Mouse (Mus musculus) thymus, postnatal 14 days (tissue): Measurements from ENCODE around the gene Gm21891.
"Not testable (repeated sequence)": the region's sequence is repeated elsewhere in the genome, so short reads cannot be mapped to it uniquely, and the experiment has no call there.

Source experiments
- DNase-seq: peaks from one replicate; pipeline ENCODE4 v3.0.0; 2021

The Gm21891 gene

GRCm38 (mm10) chrY:13133392-13133791, at the start of gene Gm21891:
Gene Gm21891, minus strand, starts transcription at chrY:13133492.
- DNase-seq, result not testable (repeated sequence)

- DNase-seq, result not testable (repeated sequence)
Measured at GRCm38 (mm10) chrY:13161668-13162067, 28.4 kb upstream of the Gm21891 start, which contains the start of gene Gm21425. Gene Gm21425, plus strand, starts transcription at chrY:13161968.
